Mouse (Mus musculus) embryo, embryonic 9.5 days (tissue): ENCODE data around the gene Ngly1.

Source experiments
- DNase-seq: peaks from one replicate; pipeline ENCODE4 v3.0.0-alpha.2; 2017; ENCODE audit errors: extremely low spot score

The Ngly1 gene

GRCm38 (mm10) chr14:16329756-16330155, 80.7 kb downstream of the Ngly1 start:
- DNase-seq, result no peak

- no peak for DNase-seq
These were observed 85.2 kb downstream of the Ngly1 start for GRCm38 (mm10) chr14:16334260-16334659.

GRCm38 (mm10) chr14:16335835-16336417, 86.8 kb downstream of the Ngly1 start:
- no peak for DNase-seq

- DNase-seq, result no peak
These were observed 98.4 kb downstream of the Ngly1 start for GRCm38 (mm10) chr14:16347505-16347904.

GRCm38 (mm10) chr14:16359704-16360103, 110.6 kb downstream of the Ngly1 start:
- DNase-seq, result no peak
